Mouse (Mus musculus) gastrocnemius, adult 18-20 months (tissue): ENCODE results near the gene Vmn1r208. TPM values are rescaled to one million over a fixed set of nuclear protein-coding genes. Genes with fewer than 3 reads are reported as not detected.
"Not testable (repeated sequence)": the region's sequence is repeated elsewhere in the genome, so short reads cannot be mapped to it uniquely, and the experiment has no call there.

ENCODE experiments used
- DNase-seq: peaks from one replicate; pipeline ENCODE4 v3.0.0; 2021; ENCODE audit warnings: low spot score
- long read RNA-seq, 2 experiments: library from polyadenylated mRNA; stranded (forward); transcript quantifications; one replicate each; pipeline ENCODE4 v2.0.0; 2021
- total RNA-seq, 2 experiments: library from RNA; stranded (reverse); gene quantifications; 2 replicates each; pipeline ENCODE4 v1.2.3; 2021

Gene Vmn1r208
- not detected for total RNA-seq
- long read RNA-seq, experiment 1: 0 reads
- long read RNA-seq, experiment 2: 0 reads

DNA sequence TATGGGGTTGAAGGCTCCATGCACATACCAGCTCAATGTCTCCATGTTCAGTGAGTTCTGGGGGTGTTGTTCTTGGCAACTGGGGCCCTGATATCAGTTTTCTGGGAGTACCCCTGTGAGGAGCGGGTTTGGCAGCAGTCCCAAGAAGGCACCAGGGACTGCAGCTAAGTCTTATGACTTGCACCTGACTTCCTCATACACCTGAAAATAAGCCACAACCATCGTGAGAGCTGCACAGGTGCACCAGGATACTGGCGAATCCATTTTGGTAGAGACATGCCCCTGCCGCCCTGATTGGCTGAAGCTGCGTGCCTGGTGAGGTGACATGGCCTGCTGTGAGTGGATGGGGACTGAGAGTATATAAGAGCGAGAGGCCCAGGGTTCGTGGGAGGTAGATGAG, at the start of gene Vmn1r208:
Vmn1r208 (minus strand) TSS at position 101 of the 400 bp plus-strand sequence.
- not testable (repeated sequence) for DNase-seq

DNA sequence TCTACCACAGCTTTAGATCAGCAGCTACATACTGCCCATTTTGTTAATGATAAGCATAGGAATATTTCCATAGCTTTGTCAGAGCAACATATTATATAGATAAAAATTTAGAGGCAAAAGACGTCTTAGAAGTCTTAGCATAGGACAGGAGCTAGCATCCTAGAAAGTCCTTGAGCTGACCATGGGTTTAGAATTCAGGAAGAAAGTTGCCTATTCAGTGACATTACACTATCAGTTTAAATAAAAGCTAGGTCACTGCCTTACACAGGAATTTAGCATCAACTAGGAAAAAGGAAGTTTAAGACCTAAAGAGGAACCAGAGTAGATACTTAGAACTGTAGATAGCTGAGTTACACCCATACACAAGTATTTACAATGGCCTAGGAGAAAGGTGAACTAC, 44.4 kb upstream of the Vmn1r208 start:
- not testable (repeated sequence) for DNase-seq

DNA sequence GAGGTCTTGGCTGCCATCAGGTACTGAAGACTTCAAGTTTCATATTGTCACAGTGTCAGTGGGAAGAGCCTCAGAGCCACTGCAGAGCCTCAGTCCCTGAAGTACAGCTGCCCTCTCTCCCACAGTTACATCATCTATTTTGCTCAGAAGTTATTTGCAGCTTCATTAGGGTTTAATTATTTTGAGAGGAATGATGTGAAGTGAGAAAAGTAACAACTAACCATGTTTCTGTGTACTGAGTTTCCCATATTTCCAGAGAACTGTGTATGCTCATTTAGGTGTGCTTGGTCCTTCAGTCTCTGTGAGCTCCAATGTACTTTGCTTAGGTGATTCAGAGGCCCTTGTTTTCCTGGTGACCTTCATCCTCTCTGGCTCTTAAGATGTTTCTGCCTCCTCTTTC, 32.4 kb upstream of the Vmn1r208 start, which contains the start of gene Vmn1r209:
Vmn1r209 (minus strand) TSS at position 101 of the 400 bp plus-strand sequence.
- not testable (repeated sequence) for DNase-seq

DNA sequence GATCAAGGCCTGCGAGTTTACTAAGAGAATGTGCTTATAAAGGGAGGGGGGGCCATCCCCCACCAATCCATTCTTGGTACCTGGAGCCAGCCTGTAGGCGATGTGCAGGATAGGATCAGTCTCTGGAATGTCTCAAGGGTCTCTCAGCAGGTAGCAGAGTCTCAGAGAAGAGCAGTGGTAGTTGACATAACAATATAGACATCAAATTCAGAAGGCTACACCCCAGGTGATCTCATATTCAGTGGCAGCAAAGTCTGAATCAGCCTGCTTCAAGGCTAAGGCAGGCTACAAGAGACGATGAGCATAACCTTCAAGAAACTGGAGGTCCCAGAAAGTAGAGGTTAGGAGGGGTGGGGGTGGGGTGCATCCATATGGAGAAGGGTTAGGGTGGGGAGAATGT, 10.9 kb upstream of the Vmn1r208 start:
- not testable (repeated sequence) for DNase-seq

DNA sequence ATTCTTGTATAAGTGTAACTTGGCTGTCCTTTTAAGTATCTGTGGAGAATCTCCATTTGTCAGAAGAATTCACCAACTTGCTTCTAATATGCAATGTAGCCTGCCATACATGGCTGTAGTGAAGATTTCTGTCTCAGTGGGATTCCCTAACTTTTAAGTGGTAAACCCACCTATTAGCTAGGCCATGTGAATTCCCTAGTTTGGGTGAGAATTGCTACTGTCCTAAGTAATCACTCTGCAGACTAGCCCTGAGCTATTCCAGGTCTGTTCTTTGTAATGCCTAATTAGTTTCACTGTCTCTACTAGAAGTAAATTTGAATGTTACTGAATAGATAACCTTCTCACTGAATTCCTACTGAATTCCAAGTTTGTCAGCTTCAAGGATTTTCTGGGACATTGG, 7.0 kb upstream of the Vmn1r208 start:
- DNase-seq: not testable (repeated sequence)

DNA sequence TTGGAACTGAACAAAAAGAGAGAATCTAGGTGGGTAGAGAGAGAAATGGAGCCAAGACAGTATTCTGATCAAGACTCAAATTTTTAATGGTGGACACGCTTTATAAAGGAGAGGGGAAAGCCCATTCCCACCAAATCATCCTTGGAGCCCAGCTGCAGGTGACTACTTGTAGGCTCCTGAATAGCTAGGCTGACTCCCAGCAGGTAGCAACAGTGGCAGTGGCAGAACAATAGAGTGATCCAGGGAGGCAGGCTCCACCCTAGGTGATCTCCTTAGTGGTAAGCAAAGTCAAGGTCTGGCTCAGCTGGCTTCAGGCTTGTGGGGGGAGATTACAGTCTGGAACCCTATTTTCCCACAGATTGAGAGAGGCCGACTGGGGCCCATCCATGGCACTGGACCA, 5.6 kb downstream of the Vmn1r208 start:
- not testable (repeated sequence) for DNase-seq

DNA sequence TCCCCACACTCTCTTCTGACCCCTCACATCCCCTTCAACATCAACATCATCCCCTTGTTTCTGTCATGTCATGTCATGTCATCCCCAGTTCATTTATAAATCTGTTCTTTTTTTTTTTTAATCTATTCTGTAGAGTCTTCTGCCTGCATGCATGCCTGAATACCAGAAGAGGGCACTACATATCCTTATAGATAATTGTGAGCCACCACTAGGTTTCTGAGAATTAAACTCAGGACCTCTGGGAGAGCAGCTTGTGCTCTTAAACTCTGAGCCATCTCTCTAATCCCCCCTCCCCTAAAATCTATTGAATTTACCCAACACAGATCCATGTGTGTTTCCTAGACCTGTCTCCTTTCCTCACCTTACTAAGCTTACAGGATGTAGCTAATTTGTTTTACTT, 29.7 kb downstream of the Vmn1r208 start:
- no peak for DNase-seq

DNA sequence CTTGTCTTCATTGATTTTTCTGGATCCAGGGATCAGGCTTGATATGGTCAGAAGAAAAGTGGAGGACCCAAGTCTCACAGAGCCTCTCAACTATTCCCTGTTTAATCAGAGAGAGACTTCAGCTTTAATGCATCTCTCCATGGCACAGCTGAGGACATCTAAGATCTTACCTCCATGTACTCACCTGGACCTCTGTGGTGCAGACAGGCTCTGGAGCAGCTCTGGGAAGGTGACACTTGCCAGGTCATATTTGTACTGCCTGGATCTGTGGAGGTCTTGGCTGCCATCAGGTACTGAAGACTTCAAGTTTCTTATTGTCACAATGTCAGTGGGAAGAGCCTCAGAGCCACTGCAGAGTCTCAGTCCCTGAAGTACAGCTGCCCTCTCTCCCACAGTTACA, 47.7 kb downstream of the Vmn1r208 start, which contains the start of gene Vmn1r207-ps:
Vmn1r207-ps (minus strand) TSS at position 101 of the 400 bp plus-strand sequence.
- DNase-seq: not testable (repeated sequence)

Other genes starting within 250 kb of the Vmn1r208 start
- gene Vmn1r204, start 224.2 kb downstream of the Vmn1r208 start, total RNA-seq: not detected
- not detected for gene Vmn1r205, start 184.4 kb downstream of the Vmn1r208 start, total RNA-seq
- gene Vmn1r206, start 153.1 kb downstream of the Vmn1r208 start, total RNA-seq: not detected
- gene Vmn1r207-ps, start 47.8 kb downstream of the Vmn1r208 start, total RNA-seq: not detected
- not detected for gene Vmn1r209, start 32.3 kb upstream of the Vmn1r208 start, total RNA-seq
- gene Vmn1r210, start 53.9 kb upstream of the Vmn1r208 start, total RNA-seq: not detected
- gene Vmn1r211, start 80.2 kb upstream of the Vmn1r208 start, total RNA-seq: not detected
- gene Vmn1r212, start 106.8 kb upstream of the Vmn1r208 start, total RNA-seq: not detected
- gene Vmn1r213, start 230.3 kb upstream of the Vmn1r208 start, total RNA-seq: not detected